Mouse (Mus musculus): Measurements from ENCODE around the gene Cttnbp2nl.
A peak's percentile ranks its signal among the peaks of the same experiment; 100 is the strongest.

The Cttnbp2nl gene

GRCm38 (mm10) chr3:104965070-104965855, 87.7 kb downstream of the Cttnbp2nl start:
- DNase-seq (ENCODE audit: low spot score) = no peak

- DNase-seq (ENCODE audit: low spot score) = no peak
Measured at GRCm38 (mm10) chr3:104963331-104964276, 89.3 kb downstream of the Cttnbp2nl start.

- no peak for DNase-seq (ENCODE audit: low spot score)
Measured at GRCm38 (mm10) chr3:104962866-104963265, 90.1 kb downstream of the Cttnbp2nl start.

- no peak for DNase-seq (ENCODE audit: low spot score)
Measured at GRCm38 (mm10) chr3:104962141-104962611, 90.8 kb downstream of the Cttnbp2nl start.

- no peak for DNase-seq (ENCODE audit: low spot score)
Measured at GRCm38 (mm10) chr3:104961066-104962059, 91.6 kb downstream of the Cttnbp2nl start, which contains the start of gene Wnt2b. Gene Wnt2b, minus strand, starts transcription at chr3:104961921.

- no peak for DNase-seq (ENCODE audit: low spot score)
Measured at GRCm38 (mm10) chr3:104960026-104961000, 92.6 kb downstream of the Cttnbp2nl start.

GRCm38 (mm10) chr3:104956131-104956581, 96.8 kb downstream of the Cttnbp2nl start:
- peak; percentile 75 for DNase-seq (ENCODE audit: low spot score)

- DNase-seq (ENCODE audit: low spot score) = no peak
Measured at GRCm38 (mm10) chr3:104954551-104954950, 98.4 kb downstream of the Cttnbp2nl start.

- DNase-seq (ENCODE audit: low spot score) = no peak
Measured at GRCm38 (mm10) chr3:104954137-104954536, 98.8 kb downstream of the Cttnbp2nl start.

GRCm38 (mm10) chr3:104952891-104953670, 99.9 kb downstream of the Cttnbp2nl start:
- DNase-seq (ENCODE audit: low spot score) = no peak
